Mouse (Mus musculus) neutrophil, adult 83 days (primary cell): ENCODE results near the gene Akt3. TPM values are rescaled to one million over a fixed set of nuclear protein-coding genes. Genes with fewer than 3 reads are reported as not detected.

Experiments
- total RNA-seq, 2 experiments: library from RNA; stranded (reverse); gene quantifications; one replicate each; pipeline ENCODE4 v1.2.4; 2023

Gene Akt3
- 10 to 100 TPM; 17.3 to 21.6 TPM for total RNA-seq

DNA sequence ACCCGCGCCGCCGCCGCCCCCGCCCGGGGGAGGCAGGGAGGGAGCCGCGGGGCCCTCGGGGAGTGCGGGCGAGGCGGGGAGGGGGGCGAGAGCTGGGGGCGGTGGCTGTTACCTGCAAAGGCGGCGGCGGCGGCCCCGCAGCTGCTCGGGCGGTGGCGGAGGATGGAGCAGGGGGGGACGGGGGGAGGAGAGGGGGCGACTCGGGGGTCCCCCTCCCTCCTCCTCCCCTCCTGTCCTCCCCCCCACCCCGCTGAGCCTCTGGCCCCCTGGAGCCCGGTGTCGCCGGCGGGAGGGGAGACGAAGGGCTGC lies at the start of gene Akt3:
TSS of gene Akt3 (minus strand) at position 170 of the 309 bp plus-strand sequence.

Other genes starting within 250 kb of the Akt3 start
- gene Zbtb18, start 184.1 kb upstream of the Akt3 start, total RNA-seq = 10 to 100 TPM; 40.9 to 45.4 TPM